Mouse (Mus musculus) limb, embryonic 11.5 days (tissue): ENCODE results near the gene Bpifb5. TPM values are rescaled to one million over a fixed set of nuclear protein-coding genes. Genes with fewer than 3 reads are reported as not detected.

Experiments used
- ATAC-seq: fragments of 200-750 bp; cut with Nextera tagmentation; 2 replicates; pipeline ENCODE4 v1.8.0; 2017; ENCODE audit warnings: low read depth; ENCODE audit not compliant: insufficient number of reproducible peaks, low FRiP score, low TSS enrichment
- DNase-seq: peaks from one replicate; pipeline ENCODE4 v3.0.0-alpha.2; 2015; ENCODE audit warnings: low spot score
- H3K27ac ChIP-seq: fragments of 300-500 bp; sonication (generic); replicated peaks from 2 replicates; pipeline ENCODE4 v1.5.1; 2014; ENCODE audit warnings: low read depth, mild to moderate bottlenecking, low read length
- H3K27me3 ChIP-seq: fragments of 300-500 bp; sonication (generic); 2 replicates; pipeline ENCODE4 v1.6.1; 2014; ENCODE audit warnings: mild to moderate bottlenecking, low read length, mixed read lengths; ENCODE audit not compliant: control insufficient read depth, insufficient read depth
- H3K36me3 ChIP-seq: fragments of 300-500 bp; sonication (generic); 2 replicates; pipeline ENCODE4 v1.6.1; 2014; ENCODE audit warnings: mild to moderate bottlenecking, low read length, moderate library complexity, mixed read lengths; ENCODE audit not compliant: control insufficient read depth, insufficient read depth
- H3K4me1 ChIP-seq: fragments of 300-500 bp; sonication (generic); 2 replicates; pipeline ENCODE4 v1.6.1; 2014; ENCODE audit warnings: low read length, mixed read lengths; ENCODE audit not compliant: control insufficient read depth, insufficient read depth
- H3K4me2 ChIP-seq: fragments of 300-500 bp; sonication (generic); 2 replicates; pipeline ENCODE4 v1.6.1; 2014; ENCODE audit warnings: low read depth, mild to moderate bottlenecking, moderate library complexity; ENCODE audit not compliant: severe bottlenecking
- H3K4me3 ChIP-seq: fragments of 300-500 bp; sonication (generic); 2 replicates; pipeline ENCODE4 v1.5.1; 2014; ENCODE audit warnings: low read depth, low read length
- H3K9ac ChIP-seq: fragments of 300-500 bp; sonication (generic); 2 replicates; pipeline ENCODE4 v1.6.1; 2014; ENCODE audit warnings: mild to moderate bottlenecking, low read length
- H3K9me3 ChIP-seq: fragments of 300-500 bp; sonication (generic); 2 replicates; pipeline ENCODE4 v1.6.1; 2016; ENCODE audit warnings: low read length; ENCODE audit not compliant: control insufficient read depth
- WGBS: fragments of 180-500 bp; shearing (Covaris S2); extraction: QIAGEN DNeasy Blood & Tissue Kit; methylation state at CpG from one replicate; pipeline ENCODE4 v1.1.7; 2014; 5-methylcytosine and 5-hydroxymethylcytosine counted together
- polyA plus RNA-seq: library from polyadenylated mRNA; unstranded; fragments of >200 nt; fragmentation: Nextera tagmentation; extraction: Ambion mirVana; gene quantifications from 2 replicates; pipeline ENCODE4 v1.2.1, GENCODE M21; 2014

The Bpifb5 gene
- polyA plus RNA-seq, 1 experiment from 2014 or later: 0.09 TPM

DNA sequence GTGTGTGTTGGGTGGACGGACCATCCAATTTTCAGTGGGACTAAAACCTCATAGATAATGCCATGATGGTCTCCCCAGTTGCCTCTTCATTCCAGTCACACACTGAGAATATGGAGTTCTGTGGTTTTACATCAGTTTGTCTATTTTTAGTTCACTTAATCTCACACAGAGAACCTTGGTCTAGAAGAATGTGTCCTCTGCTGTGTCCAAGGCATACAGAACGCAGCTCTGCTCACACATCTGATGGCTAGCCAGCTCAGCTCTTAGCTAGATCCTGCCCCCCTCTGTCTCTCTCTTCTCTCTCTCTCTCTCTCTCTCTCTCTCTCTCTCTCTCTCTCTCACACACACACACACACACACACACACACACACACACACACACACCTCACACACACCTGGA, 31.4 kb upstream of the Bpifb5 start:
- DNase-seq (no peak), ATAC-seq (no peak)
- Histone ChIP-seq H3K4me3 (no peak overlapping the region), H3K36me3 (no peaks in the 10 kb centered on the region), H3K27ac (no peak overlapping the region), H3K4me2 (no peak overlapping the region), H3K27me3 (no peaks in the 10 kb centered on the region), H3K9me3 (no peaks in the 10 kb centered on the region), H3K9ac (no peak overlapping the region), H3K4me1 (no peaks in the 10 kb centered on the region)
- 92% methylated on average over 2 of the region's 2 CpGs for WGBS

DNA sequence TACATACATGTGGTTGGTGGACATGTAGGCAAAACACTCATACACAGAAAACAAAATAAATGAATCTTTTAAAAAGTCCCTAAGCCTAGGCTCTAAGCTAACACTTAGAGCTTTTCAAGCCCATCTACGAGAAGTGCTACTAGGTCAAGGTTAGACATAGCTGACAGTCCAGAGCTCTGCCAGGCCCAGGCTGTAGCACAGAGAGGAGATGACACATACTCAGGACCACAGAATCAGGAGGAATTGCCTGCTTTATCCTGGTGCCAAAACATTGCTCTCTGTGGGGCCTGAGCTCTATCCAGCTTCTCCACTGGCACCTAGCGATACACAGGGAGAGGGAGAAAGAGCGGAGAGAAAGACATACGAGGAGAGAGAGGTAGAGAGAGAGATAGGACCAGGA, 30.5 kb upstream of the Bpifb5 start:
- ATAC-seq (no peak), DNase-seq (no peak)
- no peaks in the 10 kb centered on the region for H3K9me3 ChIP-seq
- no peak overlapping the region for H3K27ac ChIP-seq
- H3K36me3 ChIP-seq: no peaks in the 10 kb centered on the region
- no peak overlapping the region for H3K4me3 ChIP-seq
- no peak overlapping the region for H3K4me2 ChIP-seq
- H3K27me3 ChIP-seq: no peaks in the 10 kb centered on the region
- H3K4me1 ChIP-seq: no peaks in the 10 kb centered on the region
- H3K9ac ChIP-seq: no peak overlapping the region
- WGBS: 92% methylated on average over 4 of the region's 4 CpGs

DNA sequence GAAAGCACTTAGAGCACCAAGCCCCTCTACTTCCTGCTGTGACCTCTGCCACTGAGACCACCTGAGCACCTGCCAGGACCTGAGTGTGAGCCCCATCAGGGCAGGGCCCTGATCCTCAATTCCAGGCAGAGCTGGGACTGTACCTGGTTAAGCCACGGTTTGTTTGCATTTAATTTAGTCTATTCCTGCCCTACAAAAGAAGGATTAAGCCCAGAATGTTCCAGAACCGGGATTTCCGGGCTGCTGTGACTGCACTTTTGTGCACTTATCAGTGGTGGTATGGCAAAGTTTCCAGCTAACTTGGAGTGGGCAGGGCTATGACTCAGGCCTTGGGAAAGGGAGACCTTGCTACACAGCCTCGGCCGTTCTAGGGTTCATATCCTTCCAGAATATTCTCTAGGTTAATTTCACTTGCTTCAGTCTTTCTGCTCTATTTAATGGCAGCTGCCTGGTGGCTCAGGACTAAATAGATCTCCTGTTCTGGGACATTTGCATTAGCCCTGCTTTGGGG, 29.5 kb upstream of the Bpifb5 start:
- H3K27me3 ChIP-seq: no peaks in the 10 kb centered on the region
- no peak overlapping the region for H3K9ac ChIP-seq
- H3K9me3 ChIP-seq: no peaks in the 10 kb centered on the region
- no peak for DNase-seq
- no peak overlapping the region for H3K4me2 ChIP-seq
- H3K4me3 ChIP-seq: no peak overlapping the region
- H3K27ac ChIP-seq: no peak overlapping the region
- WGBS: 89% methylated on average over 5 of the region's 5 CpGs
- H3K4me1 ChIP-seq: no peaks in the 10 kb centered on the region
- no peaks in the 10 kb centered on the region for H3K36me3 ChIP-seq
- ATAC-seq: no peak

DNA sequence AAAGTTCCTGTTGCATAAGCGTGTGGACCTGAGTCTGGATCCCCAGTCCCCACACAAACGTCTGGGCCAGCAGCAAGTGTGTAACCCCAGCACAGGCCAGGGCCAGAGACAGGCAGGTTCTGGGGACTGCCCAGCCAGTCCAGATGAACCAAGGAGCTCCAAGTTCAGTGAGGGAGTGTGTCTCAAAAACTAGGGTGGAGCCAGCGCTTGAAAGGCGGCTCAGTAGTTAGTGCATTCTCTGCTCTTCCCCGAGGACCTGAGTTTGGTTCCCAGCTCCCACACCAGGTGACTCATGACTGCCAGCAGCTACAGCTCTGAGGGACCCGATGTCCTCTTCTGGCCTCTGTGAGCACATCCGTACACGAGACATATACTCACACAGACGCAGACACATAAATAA, 26.5 kb upstream of the Bpifb5 start:
- no peak for ATAC-seq
- 88% methylated on average over 9 of the region's 9 CpGs for WGBS
- no peak for DNase-seq
- Histone ChIP-seq H3K4me1 (no peaks in the 10 kb centered on the region), H3K4me2 (no peak overlapping the region), H3K36me3 (no peaks in the 10 kb centered on the region), H3K4me3 (no peak overlapping the region), H3K27me3 (no peaks in the 10 kb centered on the region), H3K9ac (no peak overlapping the region), H3K27ac (no peak overlapping the region), H3K9me3 (no peaks in the 10 kb centered on the region)

DNA sequence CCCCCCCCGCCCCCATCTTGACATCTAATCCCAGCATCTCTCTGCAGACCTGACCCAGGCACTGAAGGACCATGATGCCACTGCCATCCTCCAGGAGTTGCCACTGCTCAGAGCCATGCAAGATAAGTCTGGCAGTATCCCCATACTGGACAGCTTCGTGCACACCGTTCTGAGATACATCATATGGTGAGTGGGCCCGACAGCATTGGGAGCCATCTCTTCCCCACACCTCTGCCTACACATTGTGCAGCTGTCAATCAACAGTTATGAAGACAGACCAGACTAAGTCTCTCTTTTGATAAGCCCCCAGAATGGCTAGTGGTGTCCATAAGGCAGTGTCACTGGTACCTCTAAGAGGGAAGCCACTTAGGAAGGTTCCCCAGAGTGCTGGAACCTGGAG, 18.9 kb upstream of the Bpifb5 start:
- Histone ChIP-seq H3K9ac (no peak overlapping the region), H3K36me3 (no peaks in the 10 kb centered on the region), H3K9me3 (no peaks in the 10 kb centered on the region), H3K4me3 (no peak overlapping the region), H3K27ac (no peak overlapping the region), H3K4me1 (no peaks in the 10 kb centered on the region), H3K27me3 (no peaks in the 10 kb centered on the region), H3K4me2 (no peak overlapping the region)
- no peak for ATAC-seq
- DNase-seq: no peak
- WGBS: 98% methylated on average over 4 of the region's 4 CpGs

DNA sequence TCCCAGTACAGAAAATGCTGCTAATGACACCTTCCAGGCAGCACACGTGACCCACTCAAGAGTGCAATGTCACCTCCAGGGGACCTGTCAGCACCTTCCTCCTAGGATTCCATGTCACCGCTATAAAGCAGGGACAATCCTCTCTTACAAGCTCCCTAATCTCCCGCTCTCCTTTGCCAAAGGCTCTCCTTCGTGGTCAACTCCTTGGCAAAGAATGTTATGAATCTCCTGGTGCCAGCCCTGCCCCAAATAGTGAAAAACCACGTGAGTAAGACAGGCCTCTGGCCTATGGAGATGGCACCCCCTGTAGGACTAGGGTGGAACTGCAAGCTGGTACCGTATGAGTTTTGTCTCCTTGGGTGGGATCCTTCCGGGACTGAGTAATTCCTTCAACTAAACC, 16.6 kb upstream of the Bpifb5 start:
- no peaks in the 10 kb centered on the region for H3K36me3 ChIP-seq
- no peak overlapping the region for H3K4me2 ChIP-seq
- H3K9me3 ChIP-seq: no peaks in the 10 kb centered on the region
- no peaks in the 10 kb centered on the region for H3K4me1 ChIP-seq
- H3K9ac ChIP-seq: no peak overlapping the region
- DNase-seq (peak; percentile 41), ATAC-seq (no peak)
- no peaks in the 10 kb centered on the region for H3K27me3 ChIP-seq
- WGBS: 56% methylated on average over 7 of the region's 7 CpGs
- H3K4me3 ChIP-seq: no peak overlapping the region
- H3K27ac ChIP-seq: no peak overlapping the region

DNA sequence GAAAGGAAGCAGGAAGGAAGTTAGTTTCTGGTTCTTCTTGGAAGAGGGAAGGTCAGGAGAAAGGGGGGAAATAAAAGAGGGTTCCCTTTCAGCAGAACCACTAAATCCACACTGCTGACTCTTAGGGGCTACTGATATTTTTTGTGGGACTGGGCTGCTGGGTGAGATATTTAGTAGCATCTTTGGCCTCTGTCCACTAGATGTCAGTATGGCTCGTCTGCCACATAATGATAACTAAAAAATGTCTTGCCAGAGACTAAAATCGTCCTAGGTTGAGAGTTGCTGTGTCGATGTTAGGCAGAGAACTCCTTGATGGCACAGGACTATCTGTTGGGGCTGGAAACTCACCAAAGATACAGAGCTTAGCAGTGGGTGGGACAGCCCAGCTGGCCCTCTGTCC, 14.4 kb upstream of the Bpifb5 start:
- no peak for ATAC-seq
- no peak overlapping the region for H3K4me2 ChIP-seq
- no peak overlapping the region for H3K9ac ChIP-seq
- no peaks in the 10 kb centered on the region for H3K9me3 ChIP-seq
- H3K4me1 ChIP-seq: no peaks in the 10 kb centered on the region
- no peak overlapping the region for H3K4me3 ChIP-seq
- H3K27ac ChIP-seq: no peak overlapping the region
- no peak for DNase-seq
- H3K36me3 ChIP-seq: no peaks in the 10 kb centered on the region
- WGBS: 18% methylated on average over 3 of the region's 3 CpGs
- H3K27me3 ChIP-seq: no peaks in the 10 kb centered on the region

DNA sequence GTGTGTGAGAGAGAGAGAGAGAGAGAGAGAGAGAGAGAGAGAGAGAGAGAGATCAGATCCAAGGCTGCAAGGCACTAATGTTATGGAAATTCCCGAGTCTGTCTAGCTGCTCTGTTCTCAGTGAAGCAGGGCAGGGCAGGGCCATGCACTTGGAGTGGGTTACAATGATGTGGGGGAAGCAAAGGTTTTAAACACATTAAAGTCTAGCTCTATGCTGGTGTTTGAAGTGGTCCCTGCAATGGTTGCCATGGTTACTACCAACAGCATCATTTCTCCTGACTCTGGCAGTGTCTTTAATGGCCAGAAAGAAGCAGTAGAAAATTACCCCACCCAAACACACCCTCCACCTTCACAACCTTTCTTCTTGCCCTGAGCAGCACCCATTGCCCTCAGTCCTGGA, 12.4 kb upstream of the Bpifb5 start:
- Histone ChIP-seq H3K36me3 (no peaks in the 10 kb centered on the region), H3K27ac (no peak overlapping the region), H3K9me3 (no peaks in the 10 kb centered on the region), H3K4me2 (no peak overlapping the region), H3K9ac (no peak overlapping the region), H3K27me3 (no peaks in the 10 kb centered on the region), H3K4me3 (no peak overlapping the region), H3K4me1 (no peaks in the 10 kb centered on the region)
- WGBS: 58% methylated on average over 1 of the region's 1 CpGs
- DNase-seq (no peak), ATAC-seq (no peak)

DNA sequence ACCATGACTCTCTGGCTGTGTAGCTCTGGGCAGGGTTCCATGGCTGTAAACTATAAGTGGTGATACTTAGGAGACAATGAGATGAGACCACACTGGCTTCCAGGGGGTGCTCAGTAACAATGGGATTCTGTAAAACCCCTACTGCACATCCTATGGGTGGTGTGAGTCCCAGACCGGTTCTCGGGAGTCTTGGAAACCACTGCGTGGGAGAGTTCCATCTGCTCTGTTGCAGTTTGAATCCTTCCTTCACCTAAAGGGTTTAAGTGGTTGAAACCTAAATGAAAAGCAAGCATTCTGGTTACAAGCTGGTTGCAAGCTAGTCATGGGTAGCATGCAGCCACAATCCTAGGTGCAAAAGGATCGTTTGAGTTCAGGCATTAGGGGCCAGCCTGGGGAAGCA, 11.7 kb upstream of the Bpifb5 start:
- Histone ChIP-seq H3K36me3 (no peaks in the 10 kb centered on the region), H3K4me3 (no peak overlapping the region), H3K9me3 (no peaks in the 10 kb centered on the region), H3K4me1 (no peaks in the 10 kb centered on the region), H3K9ac (no peak overlapping the region), H3K27ac (no peak overlapping the region), H3K27me3 (no peaks in the 10 kb centered on the region), H3K4me2 (no peak overlapping the region)
- 80% methylated on average over 4 of the region's 4 CpGs for WGBS
- DNase-seq (no peak), ATAC-seq (no peak)
